Mouse (Mus musculus): Measurements from ENCODE around the gene Oxsr1. TPM values are rescaled to one million over a fixed set of nuclear protein-coding genes. Genes with fewer than 3 reads are reported as not detected.

The Oxsr1 gene
- polyA plus RNA-seq (2012; ENCODE audit: low replicate concordance): 8.9 and 18.4 TPM in 2 replicates

DNA sequence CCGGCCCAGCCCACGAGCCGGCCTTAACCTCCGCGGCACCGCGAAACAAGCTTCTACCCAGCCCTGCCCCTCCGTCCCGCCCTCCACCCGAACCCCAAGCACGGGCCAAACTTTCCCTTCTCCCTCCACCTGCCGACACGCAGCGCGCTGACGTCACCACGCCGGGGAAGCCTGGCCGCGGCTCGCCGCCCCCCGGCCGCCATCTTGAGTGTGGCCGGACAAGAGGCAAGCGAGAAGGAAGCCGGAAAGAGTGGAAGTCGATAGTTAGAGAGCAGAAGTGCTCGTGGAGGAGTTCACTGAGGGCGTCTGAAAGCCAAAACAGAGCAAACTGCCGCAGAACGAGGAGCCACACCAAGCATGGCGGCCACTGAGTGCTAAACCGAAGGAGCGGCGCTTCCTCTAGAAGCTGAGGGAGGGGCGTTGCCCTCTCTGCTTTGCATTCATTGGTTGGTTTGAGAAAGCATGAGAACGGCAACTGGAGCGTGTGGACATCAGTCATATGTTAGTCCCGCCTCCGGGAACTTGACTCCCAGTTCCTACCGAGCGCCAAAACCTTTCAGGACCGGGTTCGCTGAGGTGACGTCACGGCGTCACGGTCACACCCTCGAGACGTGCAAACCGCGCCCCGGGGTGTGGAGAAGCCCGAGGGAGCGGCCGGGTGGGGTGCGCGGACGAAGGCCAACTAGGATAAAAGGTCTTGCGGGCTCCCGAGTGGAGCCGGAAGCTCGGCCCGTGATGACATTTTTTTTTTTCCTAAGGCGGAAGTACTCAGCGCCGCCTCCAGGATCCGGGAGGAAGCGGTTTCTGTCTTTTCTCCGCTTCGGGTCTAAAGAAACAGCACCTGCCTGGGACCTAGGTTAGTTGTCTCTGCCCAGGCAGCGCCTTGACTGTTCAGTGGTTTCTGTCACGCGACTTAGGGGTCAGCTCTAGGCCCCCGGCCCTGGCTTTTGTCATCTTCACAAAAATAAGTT lies at the start of gene Oxsr1:
TSS of gene Oxsr1 (minus strand) at position 139 of the 971 bp plus-strand sequence.

DNA sequence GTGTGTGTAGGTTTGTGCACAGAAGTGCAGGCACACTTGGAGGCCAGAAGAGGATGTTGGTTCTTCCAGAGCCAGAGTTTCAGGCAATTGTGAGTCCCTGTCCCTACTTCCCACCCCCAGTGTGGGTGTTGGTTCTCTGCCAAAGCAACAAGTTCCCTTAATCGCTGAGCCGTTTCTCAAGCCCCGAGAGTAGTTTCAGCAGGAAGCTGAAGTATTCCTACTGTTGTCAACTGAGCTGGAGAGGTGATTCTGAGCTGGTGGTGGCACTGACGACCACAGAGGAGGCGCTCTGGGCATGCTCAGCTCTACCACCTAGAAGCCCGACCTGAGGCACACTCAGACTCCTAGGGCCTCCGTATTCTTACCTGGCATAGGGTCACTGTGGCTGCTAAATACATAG lies 43.1 kb upstream of the Oxsr1 start, which contains the start of gene Slc22a14:
TSS of gene Slc22a14 (minus strand) at position 270 of the 400 bp plus-strand sequence.

DNA sequence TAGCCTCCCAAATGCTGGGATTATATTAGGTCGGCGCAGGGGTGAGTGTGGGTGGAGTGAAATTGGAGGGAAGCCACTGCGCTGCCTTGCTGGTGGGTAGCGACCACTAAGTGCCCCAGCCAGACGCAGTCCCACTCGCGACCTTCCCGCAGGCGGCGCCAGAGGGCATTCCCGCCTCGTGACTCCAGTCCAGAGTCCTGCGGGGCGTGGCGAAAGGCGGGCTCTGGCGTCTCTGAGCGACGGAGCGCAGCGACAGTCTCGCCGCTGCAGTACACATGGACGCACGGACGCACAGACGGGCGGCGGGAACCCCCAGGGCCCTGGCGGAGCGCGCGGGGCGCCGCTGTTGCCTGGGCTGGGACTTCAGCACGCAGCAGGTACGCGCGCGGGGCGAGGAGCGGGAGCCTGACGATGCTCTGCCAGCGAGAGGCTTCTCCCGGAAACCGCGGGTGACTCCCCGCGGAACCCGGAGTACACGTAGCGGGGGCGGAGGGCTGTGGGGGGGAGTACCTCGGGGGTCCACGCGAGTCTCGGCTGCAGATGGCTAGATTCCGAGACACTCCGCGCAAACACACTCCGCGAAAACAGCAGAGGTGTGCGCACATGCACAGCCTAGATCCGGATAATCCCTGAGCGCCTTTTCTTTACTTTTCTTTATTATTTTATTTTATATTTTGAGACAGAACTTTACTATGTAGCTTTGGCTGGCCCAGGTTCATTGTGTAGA lies 35.3 kb upstream of the Oxsr1 start, which contains the start of gene Xylb:
TSS of gene Xylb (plus strand) at position 51 of the 727 bp plus-strand sequence.

DNA sequence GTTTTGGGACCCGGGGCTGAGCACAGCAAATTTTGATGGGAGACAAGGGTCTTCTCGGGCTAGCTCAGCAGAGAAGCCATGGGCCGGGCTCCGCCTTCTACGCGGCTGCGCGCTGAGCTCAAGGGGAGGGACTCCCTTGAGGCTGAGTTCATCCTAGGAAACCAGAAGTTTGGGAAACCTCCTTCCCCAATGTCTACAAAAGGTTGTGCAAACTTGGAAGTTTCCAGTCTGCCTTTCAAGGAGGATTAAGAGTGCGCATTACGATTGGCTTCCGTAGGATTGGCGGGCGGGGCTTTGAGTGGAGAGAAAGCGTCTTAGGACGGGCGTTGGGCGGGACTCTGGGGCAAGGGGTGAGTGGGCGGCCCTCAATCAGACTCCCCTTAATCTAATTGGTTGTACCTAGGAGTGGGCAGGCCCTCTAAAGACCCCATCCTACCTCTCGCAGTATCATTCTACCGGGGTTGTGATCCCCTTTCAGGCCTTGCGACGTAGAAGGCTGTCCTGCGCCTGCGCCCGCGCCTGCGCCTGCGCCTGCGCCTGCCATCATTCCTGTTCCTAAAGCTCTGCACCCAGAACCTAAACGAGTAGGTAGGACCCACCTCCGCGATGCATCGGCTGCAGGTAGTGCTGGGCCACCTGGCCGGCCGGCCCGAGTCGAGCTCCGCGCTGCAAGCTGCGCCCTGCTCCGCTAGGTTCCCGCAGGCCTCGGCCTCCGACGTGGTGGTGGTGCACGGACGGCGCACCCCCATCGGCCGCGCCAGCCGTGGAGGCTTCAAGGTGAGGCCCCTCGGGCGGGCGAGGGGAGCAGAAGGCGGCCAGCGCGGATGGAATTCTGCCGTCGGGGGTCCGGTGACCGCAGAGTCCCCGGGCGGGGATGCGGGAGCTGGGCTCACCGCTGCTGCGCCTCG lies 18.9 kb upstream of the Oxsr1 start, which contains the start of gene Myd88:
TSS of gene Myd88 (minus strand) at position 503 of the 908 bp plus-strand sequence.

DNA sequence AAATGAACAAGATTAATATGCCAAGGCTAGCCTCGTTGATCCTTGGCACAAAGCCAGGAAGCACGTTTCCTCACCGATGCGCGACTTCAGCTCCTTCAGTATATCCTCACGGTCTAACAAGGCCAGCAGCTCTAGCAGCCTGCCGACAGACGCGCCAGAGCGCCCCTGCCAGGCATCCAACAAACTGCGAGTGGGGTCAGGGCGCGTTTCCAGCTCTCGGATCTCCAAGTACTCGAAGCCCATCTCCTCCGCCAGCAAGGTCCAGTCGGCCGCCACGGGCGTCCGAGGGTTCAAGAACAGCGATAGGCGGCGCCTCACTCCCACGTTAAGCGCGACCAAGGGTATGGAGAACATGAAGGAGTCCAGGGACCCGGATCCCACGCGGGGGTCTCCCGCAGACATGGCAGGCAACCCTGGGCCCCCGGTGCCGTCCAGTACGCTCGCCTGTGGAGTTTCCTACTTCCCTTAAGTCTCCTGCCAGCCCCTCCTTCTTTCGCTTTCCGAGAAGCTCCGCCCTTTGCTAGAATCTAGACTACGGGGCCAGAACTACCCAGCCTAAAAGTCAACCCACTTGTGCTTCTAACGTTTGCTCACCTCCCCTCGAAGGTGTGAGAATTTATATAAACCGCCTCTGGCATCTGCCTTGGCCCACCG lies 17.5 kb upstream of the Oxsr1 start, which contains the start of gene Acaa1a:
TSS of gene Acaa1a (plus strand) at position 119 of the 654 bp plus-strand sequence.

DNA sequence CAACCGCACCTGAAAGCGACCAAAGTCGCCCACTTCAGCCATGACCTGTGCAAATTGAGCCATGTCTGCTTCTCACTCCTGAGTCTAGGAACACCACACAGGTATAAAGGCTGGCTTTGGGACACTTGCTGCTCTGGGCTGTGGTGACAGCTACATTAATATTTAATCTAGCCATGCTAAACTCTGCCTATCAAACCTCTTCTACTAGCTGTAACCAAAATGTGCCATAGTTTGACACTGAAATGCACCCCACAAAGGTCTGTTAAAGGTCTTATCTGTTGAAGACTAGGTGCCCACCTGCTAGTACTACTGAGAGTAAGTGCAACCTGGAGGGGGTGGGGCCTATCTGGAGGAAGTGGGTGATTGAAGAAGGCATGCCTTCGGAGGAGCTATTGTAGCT lies 113.2 kb downstream of the Oxsr1 start, which contains the start of gene Slc22a13:
TSS of gene Slc22a13 (minus strand) at position 101 of the 400 bp plus-strand sequence.

Other genes with a start within 250 kb of the Oxsr1 start
- gene Plcd1, start 228.9 kb downstream of the Oxsr1 start, polyA plus RNA-seq (2012; ENCODE audit: low replicate concordance): 1.1 and 5.4 TPM in 2 replicates
- gene Dlec1, start 219.9 kb downstream of the Oxsr1 start, polyA plus RNA-seq (2012; ENCODE audit: low replicate concordance): 0.34 and 0.73 TPM in 2 replicates
- gene Acaa1b, start 165.3 kb downstream of the Oxsr1 start, polyA plus RNA-seq (2012; ENCODE audit: low replicate concordance): 2.1 TPM in 2 replicates
- not detected in 2 replicates for gene Gm47289, start 163.3 kb downstream of the Oxsr1 start, polyA plus RNA-seq (2012; ENCODE audit: low replicate concordance)
- 0.16 and 0.78 TPM in 2 replicates for gene Slc22a13, start 113.3 kb downstream of the Oxsr1 start, polyA plus RNA-seq (2012; ENCODE audit: low replicate concordance)
- 46.5 and 124 TPM in 2 replicates for gene Acaa1a, start 17.2 kb upstream of the Oxsr1 start, polyA plus RNA-seq (2012; ENCODE audit: low replicate concordance)
- gene Myd88, start 19.0 kb upstream of the Oxsr1 start, polyA plus RNA-seq (2012; ENCODE audit: low replicate concordance): 33.9 and 77.1 TPM in 2 replicates
- gene Xylb, start 35.0 kb upstream of the Oxsr1 start, polyA plus RNA-seq (2012; ENCODE audit: low replicate concordance): 0.54 and 0.95 TPM in 2 replicates
- not detected in 2 replicates for gene Slc22a14, start 43.1 kb upstream of the Oxsr1 start, polyA plus RNA-seq (2012; ENCODE audit: low replicate concordance)
- gene Acvr2b, start 79.7 kb upstream of the Oxsr1 start, polyA plus RNA-seq (2012; ENCODE audit: low replicate concordance): 1.3 and 2.5 TPM in 2 replicates
- 1.5 and 1.9 TPM in 2 replicates for gene Exog, start 122.5 kb upstream of the Oxsr1 start, polyA plus RNA-seq (2012; ENCODE audit: low replicate concordance)